Mouse (Mus musculus) heart, postnatal 14 days (tissue): ENCODE data around the gene Tmem115. TPM values are rescaled to one million over a fixed set of nuclear protein-coding genes. Genes with fewer than 3 reads are reported as not detected.

Experiments
- DNase-seq, 2 experiments: peaks; one replicate each; pipeline ENCODE4 v3.0.0; 2021 to 2022
- intact Hi-C: fragments of 180-260 bp; cut with DNase I; formaldehyde crosslinking; loops from one replicate; pipeline ENCODE4 v1.15.1; 2025
- total RNA-seq, 2 experiments: library from RNA; stranded (reverse); gene quantifications; 2 replicates each; pipeline ENCODE4 v1.2.3; 2021

Tmem115 gene
- total RNA-seq, 2 experiments from 2014 or later = 23.1 to 23.7 TPM

DNA sequence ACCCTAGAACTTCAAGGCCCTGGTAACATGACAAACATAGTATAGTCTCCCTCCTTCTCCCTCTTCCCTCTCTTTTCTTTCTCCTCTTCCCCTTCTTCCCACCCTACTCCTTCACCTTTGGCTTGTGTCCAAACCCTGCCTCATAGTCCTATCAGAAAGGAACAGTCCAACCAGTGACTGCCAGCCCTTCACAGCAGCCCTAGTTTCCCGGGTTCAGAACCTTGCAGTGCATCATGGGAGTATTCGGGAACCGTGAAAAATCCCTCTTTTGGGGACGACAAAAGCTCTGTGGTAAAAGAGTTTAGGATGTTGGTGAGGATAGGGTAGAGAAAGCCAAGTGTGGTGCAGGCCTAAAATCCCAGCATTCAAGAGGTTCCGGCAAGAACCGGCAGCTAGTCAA is 13.4 kb upstream of the Tmem115 start:
- DNase-seq = no peak
- intact Hi-C loops = no loop called here

DNA sequence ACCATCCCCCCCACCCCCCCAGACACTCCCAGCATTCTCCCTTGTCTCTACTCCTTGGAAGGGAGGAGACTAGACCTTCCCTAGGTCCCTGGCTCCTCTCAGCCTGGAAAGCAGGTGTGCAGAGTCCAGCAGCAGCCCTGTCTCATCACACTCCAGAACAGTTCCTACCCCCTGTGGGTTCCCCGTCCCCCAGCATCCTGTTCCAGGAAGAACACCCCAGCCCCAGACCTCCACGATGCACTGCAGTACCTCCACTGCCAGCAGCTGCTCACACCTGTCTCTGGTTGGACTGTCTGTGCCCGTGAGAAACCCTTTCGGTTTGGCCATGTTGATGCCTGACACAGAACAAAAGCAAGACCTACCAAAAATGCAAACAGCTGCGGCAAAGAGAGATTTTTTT is 12.6 kb upstream of the Tmem115 start:
- no peak for DNase-seq
- intact Hi-C loops = no loop called here

- intact Hi-C loops = no loop called here
- no peak for DNase-seq
Measured at GRCm38 (mm10) chr9:107521711-107522399, 11.9 kb upstream of the Tmem115 start.

- no peak for DNase-seq
Measured at GRCm38 (mm10) chr9:107522400-107522711, 11.4 kb upstream of the Tmem115 start.

DNA sequence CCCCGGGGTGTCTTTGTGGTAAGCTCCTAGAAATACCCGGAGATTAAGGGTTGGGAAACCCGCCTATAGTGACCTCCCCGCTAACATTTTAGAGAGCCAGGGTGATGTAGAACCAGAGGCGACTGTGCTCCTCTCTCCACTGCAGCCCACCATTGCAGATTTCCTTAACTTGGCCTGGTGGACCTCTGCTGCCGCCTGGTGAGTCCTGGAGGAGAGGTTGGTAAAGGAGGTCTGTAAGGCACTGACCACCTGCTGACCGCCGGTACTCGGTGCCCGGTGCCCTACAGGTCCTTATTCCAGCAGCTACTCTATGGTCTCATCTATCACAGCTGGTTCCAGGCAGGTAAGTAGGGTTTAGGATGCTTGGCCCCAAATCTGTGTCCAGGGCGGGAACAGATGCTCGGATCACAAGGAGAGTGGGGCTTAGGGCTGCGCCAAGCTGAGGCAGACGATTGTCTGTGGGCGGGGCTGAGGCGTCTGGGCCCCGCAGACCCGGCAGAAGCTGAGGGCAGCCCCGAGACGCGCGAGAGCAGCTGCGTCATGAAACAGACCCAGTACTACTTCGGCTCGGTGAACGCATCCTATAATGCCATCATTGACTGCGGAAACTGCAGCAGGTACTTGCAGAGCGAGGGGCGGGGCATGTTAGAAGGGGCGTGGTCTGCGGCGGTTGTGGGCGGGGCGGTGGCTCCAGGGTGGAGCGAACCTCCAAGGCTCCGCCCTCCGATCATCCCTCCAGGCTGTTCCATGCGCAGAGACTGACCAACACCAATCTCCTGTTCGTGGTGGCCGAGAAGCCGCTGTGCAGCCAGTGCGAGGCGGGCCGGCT is 7.3 kb upstream of the Tmem115 start:
- intact Hi-C loops = no loop called here
- peak; percentile 58 to 75 for DNase-seq

More at GRCm38 (mm10) chr9:107522400-107522711, 11.4 kb upstream of the Tmem115 start:
- intact Hi-C loops = no loop called here

DNA sequence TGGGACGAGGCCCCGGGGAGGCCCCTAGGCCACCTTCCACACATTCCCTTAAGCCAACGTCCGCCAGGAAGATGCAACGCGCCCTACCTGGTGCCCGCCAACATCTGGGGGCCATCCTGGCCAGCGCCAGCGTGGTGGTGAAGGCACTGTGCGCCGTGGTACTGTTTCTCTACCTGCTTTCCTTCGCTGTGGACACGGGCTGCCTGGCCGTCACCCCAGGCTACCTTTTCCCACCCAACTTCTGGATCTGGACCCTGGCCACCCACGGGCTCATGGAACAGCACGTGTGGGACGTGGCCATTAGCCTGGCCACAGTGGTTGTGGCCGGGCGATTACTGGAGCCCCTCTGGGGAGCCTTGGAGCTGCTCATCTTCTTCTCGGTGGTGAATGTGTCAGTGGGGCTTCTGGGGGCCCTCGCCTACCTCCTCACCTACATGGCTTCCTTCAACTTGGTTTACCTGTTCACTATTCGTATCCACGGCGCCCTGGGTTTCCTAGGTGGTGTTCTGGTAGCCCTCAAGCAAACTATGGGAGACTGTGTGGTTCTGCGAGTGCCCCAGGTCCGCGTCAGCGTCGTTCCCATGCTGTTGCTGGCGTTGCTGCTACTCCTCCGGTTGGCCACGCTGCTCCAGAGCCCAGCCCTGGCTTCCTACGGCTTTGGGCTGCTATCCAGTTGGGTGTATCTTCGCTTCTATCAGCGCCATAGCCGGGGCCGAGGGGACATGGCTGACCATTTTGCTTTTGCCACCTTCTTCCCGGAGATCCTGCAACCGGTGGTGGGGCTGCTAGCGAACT is 860 bp downstream of the Tmem115 start:
- intact Hi-C loops = no loop called here

GRCm38 (mm10) chr9:107538231-107538630 is 4.5 kb downstream of the Tmem115 start:
- DNase-seq = no peak
- intact Hi-C loops = no loop called here

More for the DNA sequence above, 860 bp downstream of the Tmem115 start:
- peak; percentile 45 to 56 for DNase-seq

DNA sequence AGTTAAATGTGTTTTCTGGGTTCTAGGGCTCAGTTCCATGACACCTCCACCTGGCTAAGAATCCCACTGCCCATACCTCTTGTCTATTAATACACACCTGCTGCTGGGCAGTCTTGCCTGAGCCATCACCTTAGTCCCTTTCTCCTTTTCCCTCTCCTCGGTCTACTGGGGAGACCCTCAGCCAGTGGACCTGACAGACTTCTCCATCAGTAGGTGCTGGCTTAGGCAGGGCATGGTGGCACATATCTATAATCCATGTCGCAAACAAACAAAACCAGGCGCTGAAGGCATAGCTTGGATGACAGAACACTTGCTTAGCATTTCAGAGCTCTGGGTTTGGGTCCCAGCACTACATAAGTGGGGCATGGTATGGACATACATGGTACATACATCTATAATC is 5.0 kb downstream of the Tmem115 start:
- DNase-seq = no peak
- intact Hi-C loops = no loop called here

DNA sequence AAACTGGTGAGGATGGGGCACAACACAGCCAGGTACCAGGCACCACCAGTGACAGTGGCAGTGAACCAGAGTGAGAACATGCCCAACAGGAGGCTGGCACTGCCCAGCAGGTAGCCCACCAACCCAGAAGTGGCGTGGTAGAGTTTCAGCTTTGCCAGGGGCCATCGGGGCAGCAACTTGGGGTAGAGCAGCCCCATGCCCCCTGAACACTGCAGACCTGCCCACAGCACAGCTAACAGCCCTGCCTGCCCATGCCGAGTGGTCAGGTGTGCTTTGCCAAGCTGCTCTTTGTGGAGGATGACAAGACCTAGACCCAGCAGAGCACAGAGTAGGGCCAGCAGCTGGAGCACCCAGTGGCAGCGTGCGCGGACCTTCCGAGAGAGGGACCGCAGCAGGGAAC is 6.2 kb downstream of the Tmem115 start:
- DNase-seq = no peak
- intact Hi-C loops = loop anchor here (5.0 kb wide), 1 partner anchor 718 kb away; the partner anchor contains the start of gene Dcaf1

DNA sequence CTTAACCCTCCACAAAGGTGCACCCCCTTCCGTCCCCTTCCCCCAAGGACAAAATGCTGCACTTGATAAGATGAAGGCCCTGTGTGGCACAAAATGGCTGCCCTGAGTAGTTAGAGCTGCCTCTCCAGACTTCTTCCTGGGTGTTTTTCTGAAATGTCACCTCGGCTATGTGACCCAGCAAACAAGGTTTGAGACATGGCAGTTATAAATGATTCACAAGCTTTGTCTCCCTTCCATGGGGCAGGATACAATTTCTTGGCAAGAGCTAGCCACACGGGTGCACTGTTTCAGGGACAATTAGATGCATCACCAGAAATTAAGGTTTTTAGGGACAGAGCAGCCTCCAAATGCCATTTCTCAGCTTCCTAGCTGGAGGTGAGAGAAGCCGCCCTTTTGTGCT is 6.7 kb downstream of the Tmem115 start:
- intact Hi-C loops = loop anchor here (5.0 kb wide), 1 partner anchor 718 kb away; the partner anchor contains the start of gene Dcaf1

DNA sequence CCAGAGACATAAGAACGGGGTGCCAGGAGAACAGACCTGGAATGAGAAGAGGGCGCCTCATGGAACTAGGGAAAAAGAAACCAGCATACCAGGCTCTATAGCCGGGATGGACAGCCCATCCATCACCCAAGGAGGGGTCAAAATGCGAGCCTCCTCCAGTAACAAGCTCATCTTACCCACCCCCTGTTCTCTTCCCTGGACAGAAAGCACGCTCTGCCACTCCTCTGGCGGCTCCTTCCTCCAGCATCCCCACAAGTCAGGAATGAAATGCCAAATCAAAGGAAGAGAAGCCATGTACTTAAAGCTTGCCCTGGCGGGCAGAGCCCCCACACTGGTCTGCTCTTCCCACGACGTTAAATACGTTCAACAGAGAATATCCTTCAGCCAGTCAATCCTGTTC is 7.3 kb downstream of the Tmem115 start:
- intact Hi-C loops = loop anchor here (5.0 kb wide), 1 partner anchor 719 kb away; the partner anchor contains the start of gene Dcaf1
- no peak for DNase-seq

More for the DNA sequence above, 6.7 kb downstream of the Tmem115 start:
- no peak for DNase-seq

DNA sequence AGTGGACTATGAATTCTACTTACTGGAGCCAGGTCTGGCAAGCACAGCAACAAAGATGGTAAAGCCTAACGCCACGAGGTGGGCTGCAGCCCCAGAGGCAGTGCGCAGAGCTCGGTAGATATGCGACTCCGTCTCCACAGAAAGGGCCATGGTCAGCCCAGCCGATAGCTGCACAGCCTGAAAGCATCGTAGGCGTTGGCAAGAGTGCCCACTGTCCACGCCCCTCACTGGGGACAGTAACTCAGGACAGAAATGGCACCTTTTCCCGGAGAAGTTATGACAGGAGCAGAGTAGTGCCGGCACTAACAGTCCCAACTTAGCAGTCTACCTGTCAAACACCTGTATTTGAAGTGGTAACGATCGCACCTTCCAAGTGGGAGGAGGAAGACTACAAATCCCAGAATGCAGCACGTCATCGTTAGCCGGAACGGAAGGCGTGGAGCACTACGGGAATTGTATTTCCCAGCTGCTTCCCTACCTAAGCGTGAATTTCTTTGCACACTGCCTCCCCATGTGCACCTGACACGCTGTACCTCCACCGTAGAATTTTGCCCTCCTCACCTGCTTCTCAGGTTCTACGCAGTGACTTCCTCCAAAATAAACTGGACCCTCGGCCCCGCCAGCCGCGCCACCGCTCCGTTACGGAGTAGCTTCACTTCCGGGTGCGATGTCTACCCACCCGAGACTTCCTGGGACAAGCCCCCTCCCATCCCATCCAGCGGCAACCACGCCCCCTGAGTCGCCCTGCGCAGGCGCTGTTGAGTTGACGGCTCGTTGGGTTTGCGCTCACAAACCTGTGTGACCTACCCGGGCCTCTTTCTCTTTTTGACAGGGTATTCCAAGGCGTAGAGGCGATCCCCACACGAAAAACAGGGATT is 8.0 kb downstream of the Tmem115 start, which contains the start of the genes Cyb561d2 and Nprl2:
Gene Cyb561d2, minus strand, starts transcription at position 720 of the 878 bp plus-strand sequence.
Gene Nprl2, plus strand, starts transcription at position 753 of the 878 bp plus-strand sequence.
- intact Hi-C loops = loop anchor here (5.0 kb wide), 1 partner anchor 719 kb away; the partner anchor contains the start of gene Dcaf1
- peak; percentile 93 to 95 for DNase-seq

DNA sequence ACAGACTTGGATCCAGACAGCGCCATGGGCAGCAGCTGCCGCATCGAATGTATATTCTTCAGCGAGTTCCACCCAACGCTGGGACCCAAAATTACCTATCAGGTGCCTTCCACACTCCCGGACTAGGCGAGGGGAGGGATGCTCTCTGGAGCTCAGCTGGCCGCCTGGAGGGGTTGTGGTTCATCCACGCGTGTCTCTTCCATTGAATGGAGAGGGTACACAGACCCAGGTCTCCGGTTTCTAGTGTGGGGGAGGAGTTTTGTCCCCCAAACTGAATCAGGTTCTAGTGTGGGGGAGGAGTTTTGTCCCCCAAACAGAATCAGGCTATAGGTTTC is 8.6 kb downstream of the Tmem115 start:
- no peak for DNase-seq
- intact Hi-C loops = loop anchor here (5.0 kb wide), 1 partner anchor 720 kb away; the partner anchor contains the start of gene Dcaf1

GRCm38 (mm10) chr9:107542721-107543120 is 9.0 kb downstream of the Tmem115 start:
- intact Hi-C loops = loop anchor here (5.0 kb wide), 1 partner anchor 720 kb away; the partner anchor contains the start of gene Dcaf1
- DNase-seq = no peak

DNA sequence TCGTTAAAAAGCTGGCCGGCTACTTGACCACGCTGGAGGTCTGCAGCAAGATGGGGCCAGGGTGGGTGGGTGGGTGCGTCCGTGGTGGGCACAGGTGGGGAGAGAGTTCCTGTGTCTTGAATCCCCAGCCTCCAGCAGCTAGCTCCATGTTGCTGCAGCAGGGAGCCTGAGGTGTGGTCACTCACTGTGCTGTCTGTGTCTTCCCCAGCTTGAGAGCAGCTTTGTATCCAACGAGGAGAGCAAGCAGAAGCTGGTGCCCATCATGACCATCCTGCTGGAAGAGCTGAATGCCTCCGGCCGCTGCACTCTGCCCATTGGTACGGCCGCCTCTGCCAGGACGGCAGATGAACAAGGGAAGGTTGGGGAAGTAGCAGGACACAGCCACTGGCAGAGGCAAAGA is 9.6 kb downstream of the Tmem115 start:
- intact Hi-C loops = loop anchor here (5.0 kb wide), 1 partner anchor 721 kb away; the partner anchor contains the start of gene Dcaf1

GRCm38 (mm10) chr9:107544196-107544700 is 10.5 kb downstream of the Tmem115 start:
- DNase-seq = no peak
- intact Hi-C loops = loop anchor here (5.0 kb wide), 1 partner anchor 722 kb away; the partner anchor contains the start of gene Dcaf1

More for the DNA sequence above, 9.6 kb downstream of the Tmem115 start:
- no peak for DNase-seq

DNA sequence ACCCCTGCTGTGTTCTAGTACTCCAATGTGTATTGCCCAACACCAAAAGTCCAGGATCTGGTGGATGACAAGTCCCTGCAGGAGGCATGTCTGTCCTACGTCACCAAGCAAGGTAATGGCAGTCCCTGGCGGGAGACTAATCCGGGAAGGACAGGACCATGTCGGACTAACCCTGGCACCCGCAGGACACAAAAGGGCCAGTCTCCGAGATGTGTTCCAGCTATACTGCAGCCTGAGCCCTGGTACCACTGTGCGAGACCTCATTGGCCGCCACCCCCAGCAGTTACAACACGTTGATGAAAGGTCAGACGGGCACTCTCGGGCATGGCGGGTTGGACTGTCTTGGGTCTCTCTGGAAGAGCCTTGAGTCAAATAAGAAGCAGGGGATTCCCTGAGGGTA is 11.0 kb downstream of the Tmem115 start:
- intact Hi-C loops = loop anchor here (5.0 kb wide), 1 partner anchor 722 kb away; the partner anchor contains the start of gene Dcaf1
- DNase-seq = no peak

- no peak for DNase-seq
- intact Hi-C loops = no loop called here
Measured at GRCm38 (mm10) chr9:107545199-107545598, 11.5 kb downstream of the Tmem115 start.

DNA sequence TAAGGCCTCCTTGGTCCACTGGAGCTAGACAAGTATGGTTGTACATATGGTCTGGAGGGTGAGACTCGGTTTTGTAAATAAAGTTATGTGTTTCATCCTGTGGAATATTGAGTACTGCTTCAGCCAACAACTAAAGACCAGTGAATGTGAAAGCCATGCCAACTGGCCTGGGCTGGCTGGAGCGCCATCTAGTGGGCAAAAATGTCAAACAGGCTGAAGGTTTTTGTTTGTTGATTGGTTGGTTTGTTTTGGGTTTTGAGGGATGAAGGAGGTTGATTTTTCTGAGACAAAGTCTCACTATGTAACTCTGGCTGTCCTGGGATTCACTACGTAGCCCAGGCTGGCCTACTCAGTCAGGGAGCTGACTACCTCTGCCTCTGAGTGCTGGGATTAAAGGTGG is 11.9 kb downstream of the Tmem115 start:
- intact Hi-C loops = no loop called here
- DNase-seq = peak; percentile 78 to 86
